Mouse (Mus musculus): ENCODE measurements around the gene Spg21. TPM values are rescaled to one million over a fixed set of nuclear protein-coding genes. Genes with fewer than 3 reads are reported as not detected.

Gene Spg21
- 26.9 and 28.9 TPM in 2 replicates for polyA plus RNA-seq (2012; rRNA removed)

- peak; percentile 85 to 96 for DNase-seq (ENCODE audit: extremely low spot score in 1 of 2, low spot score in 1 of 2)
Observed at GRCm38 (mm10) chr9:65460732-65461442, at the start of gene Spg21. Spg21 (plus strand) TSS chr9:65460947.

DNA sequence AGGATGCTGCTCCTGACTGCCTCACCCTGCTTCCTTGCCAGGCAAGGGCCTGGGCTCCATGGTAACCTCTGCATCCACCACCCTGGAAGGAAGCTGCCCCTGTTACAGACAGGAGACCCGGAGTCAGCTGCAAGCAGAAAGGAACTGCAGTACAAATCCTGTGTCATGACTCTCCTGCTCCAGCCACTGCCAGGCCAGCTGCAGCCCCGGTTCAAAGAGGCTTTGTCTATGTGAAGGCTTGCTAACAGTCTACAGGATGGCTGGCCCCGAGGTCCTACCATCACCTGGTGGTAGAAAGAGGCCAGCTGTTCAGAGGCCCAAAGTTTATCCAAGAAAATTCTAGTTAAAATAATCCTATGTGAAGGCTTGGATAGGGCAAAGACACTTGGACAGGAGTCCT is 49.4 kb upstream of the Spg21 start:
- no peak for DNase-seq (ENCODE audit: extremely low spot score in 1 of 2, low spot score in 1 of 2)

DNA sequence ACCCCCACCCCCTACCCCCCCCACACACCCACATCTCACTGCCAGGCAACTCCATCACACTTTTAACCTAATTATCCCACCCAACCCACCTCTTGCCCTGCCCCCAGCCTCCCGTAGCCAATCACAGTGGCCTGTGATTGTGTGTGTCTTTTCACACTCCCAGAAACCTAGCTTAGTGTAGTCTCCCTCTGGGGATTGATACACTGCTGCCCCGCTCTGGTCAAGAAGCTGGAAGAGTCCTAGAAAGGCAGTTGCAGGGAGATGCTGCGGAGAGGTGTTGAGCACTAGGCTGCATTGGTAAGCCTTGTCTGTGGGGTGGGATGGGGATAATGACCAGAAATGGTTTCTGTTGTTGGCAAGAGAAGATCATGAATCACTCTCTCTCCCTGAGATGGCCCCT is 43.0 kb upstream of the Spg21 start:
- DNase-seq (ENCODE audit: extremely low spot score in 1 of 2, low spot score in 1 of 2) = no peak

- no peak for DNase-seq (ENCODE audit: extremely low spot score in 1 of 2, low spot score in 1 of 2)
Observed at GRCm38 (mm10) chr9:65419633-65420032, 41.1 kb upstream of the Spg21 start.

DNA sequence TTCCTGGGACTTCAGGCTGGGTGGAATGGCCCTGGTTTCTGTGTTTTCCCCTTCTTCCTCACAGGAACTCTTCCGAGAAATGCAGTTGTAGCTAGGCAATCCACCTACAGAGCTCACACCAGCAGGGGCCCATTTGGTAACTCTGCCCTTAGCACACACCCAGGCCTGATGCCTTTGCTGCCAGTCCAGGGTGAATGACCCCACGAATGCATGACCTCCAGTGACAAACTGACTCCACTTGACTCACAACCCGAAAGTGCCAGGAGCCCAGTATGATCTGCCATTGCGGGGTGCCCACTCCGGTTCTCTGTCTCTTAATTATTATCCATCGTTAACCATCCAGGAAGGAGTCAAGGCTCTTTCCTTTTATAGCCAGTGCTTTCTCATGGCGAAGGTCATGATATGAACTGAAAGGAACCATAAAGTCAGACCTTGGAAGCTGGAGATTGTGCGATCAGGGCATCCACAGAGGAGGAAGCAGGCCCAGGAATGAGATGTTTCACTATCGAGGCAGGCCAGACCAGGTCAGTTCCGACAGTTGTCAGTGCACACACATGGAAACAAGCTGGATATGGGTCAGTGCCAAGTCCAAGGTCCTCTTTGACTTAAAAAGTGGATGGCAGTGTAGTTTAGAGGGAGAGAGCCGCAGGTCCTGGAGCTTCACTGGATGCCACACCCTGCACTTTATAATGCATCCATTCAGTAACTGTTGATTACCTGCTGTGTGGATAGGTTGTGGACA is 37.8 kb upstream of the Spg21 start, which contains the start of gene Slc51b:
TSS of gene Slc51b (minus strand) at position 196 of the 742 bp plus-strand sequence.
- DNase-seq (ENCODE audit: extremely low spot score in 1 of 2, low spot score in 1 of 2) = no peak

- DNase-seq (ENCODE audit: extremely low spot score in 1 of 2, low spot score in 1 of 2) = no peak
Observed at GRCm38 (mm10) chr9:65424393-65424792, 36.4 kb upstream of the Spg21 start.

GRCm38 (mm10) chr9:65427511-65427910 is 33.2 kb upstream of the Spg21 start:
- no peak for DNase-seq (ENCODE audit: extremely low spot score in 1 of 2, low spot score in 1 of 2)

DNA sequence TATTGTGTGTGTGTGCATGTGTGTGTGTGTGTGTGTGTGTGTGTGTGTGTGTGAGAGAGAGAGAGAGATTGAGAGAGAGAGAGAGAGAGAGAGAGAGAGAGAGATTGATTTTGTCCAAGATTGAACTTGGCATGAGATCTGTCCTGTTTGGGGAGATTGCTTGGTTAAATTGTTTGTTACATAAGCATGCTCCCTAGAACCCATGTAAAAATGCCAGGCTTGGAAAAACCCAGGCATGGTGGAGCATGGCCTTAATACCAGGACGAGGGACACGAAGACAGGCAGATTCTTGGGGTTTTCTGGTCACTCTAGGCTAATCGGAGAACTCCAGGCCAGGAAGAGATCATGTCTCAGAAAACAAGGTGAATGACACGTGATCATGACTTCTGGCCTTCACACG is 32.7 kb upstream of the Spg21 start:
- DNase-seq (ENCODE audit: extremely low spot score in 1 of 2, low spot score in 1 of 2) = no peak

DNA sequence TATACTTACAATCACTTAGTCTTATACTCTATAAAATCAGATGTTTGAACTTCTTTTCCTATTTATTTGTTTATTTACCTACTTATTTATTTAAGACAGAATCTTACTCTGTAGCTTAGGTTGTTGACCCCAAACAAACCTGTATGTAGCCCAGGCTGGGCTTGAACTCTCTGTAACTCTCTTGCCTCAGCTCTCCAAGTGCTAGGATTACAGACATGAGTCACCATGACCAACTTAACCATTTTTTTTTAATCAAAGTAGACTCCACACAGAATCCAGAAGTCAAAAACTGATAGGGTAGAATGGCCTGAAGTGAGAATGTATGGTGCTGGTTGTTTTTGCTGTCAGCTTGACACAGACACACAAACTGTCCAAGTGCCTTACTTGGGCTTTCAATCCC is 30.3 kb upstream of the Spg21 start:
- DNase-seq (ENCODE audit: extremely low spot score in 1 of 2, low spot score in 1 of 2) = no peak

GRCm38 (mm10) chr9:65430921-65431320 is 29.8 kb upstream of the Spg21 start:
- DNase-seq (ENCODE audit: extremely low spot score in 1 of 2, low spot score in 1 of 2) = no peak

DNA sequence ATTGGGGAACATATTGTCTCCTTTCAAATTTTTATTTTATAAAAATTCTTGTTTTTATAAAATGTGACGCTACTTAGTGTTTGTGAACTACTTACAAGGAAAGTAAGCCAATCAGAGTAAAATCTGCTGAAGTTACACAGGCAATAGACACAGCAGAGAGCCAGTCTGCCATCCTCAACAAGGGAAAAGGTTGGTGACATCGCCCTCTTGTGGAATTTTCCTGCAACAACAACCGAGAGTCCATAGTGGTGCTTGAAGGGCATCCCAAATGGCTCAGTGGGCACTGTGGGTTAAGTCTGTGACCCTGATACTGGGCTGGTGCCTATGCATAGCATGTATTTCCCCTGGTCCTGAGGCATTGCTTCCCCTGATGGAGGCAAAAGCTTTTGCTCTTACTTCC is 28.5 kb upstream of the Spg21 start:
- peak; percentile 72 to 97 for DNase-seq (ENCODE audit: extremely low spot score in 1 of 2, low spot score in 1 of 2)

DNA sequence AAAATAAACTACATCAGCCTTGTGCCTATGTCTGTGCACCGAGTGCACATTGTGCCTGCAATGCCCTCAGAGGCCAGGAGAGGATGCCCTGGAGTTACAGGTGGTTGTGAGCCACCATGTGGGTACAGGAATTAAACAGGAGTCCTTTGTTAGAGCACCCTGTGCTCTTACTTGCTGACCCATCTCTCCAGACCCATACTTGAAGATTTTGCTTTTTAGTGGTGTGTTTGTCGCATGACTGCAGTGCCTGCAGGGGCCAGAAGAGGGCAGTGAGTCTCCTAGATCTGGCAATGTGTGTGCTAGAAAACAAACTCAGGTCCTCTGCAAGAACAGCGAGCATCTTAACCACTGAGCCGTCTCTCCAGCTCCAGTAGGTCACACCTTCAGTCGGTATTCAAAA is 26.6 kb upstream of the Spg21 start:
- peak in 1 of 2 experiments; percentile 42 for DNase-seq (ENCODE audit: extremely low spot score in 1 of 2, low spot score in 1 of 2)

- no peak for DNase-seq (ENCODE audit: extremely low spot score in 1 of 2, low spot score in 1 of 2)
Observed at GRCm38 (mm10) chr9:65435211-65435610, 25.5 kb upstream of the Spg21 start.

DNA sequence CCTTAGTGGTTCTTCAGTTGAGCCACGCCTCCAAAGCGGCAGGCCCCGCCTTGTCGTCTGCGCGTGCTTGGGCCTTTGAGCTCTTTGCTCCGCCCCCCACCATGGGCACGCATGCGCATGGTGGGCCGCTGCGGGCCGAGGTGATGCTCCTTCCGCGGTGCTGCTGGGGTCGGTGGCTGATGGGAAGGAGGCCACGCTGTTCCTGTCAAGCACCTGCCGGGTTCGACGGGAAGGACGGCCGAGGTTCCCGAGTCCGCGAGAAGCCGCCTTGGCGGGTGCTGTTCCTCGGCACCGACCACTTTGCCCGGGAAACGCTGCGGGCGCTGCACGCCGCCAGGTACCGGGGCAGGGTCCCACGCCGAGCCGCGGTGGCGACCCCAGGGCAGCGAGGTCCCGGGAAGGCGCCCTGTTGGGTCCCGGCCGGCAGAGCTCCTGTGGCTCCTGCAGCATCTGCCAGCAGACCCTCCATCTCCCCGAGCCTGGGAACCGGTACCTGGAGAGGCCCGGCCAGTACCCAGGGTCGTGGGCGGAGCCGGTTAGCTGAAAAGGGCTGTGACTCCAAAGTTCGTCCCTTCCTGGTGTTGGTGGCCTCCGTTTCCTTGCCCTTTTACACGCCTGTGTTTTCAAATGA is 25.0 kb upstream of the Spg21 start, which contains the start of gene Mtfmt:
TSS of gene Mtfmt (plus strand) at position 112 of the 631 bp plus-strand sequence.
- DNase-seq (ENCODE audit: extremely low spot score in 1 of 2, low spot score in 1 of 2) = peak; percentile 75 to 92

- DNase-seq (ENCODE audit: extremely low spot score in 1 of 2, low spot score in 1 of 2) = no peak
Observed at GRCm38 (mm10) chr9:65444692-65445091, 16.1 kb upstream of the Spg21 start.

- no peak for DNase-seq (ENCODE audit: extremely low spot score in 1 of 2, low spot score in 1 of 2)
Observed at GRCm38 (mm10) chr9:65447951-65448350, 12.8 kb upstream of the Spg21 start.

DNA sequence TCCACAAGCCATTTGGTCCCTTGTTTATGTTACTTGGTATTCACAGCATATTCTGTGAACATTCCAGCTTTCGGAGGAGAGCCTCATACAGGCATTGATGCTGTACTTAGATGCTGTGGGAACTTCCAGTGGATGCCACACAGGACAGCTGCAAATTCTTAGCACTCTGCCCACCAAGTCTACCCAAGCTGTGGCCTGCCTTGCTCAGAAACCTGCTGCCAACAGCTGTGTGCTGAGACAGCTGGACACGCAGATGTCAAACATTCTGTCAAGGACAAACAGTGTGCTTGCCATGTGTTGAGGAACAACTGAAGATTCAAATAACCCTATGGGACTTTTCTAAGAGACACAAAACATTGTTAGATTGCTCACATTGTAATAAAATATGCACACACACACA is 1.8 kb upstream of the Spg21 start:
- DNase-seq (ENCODE audit: extremely low spot score in 1 of 2, low spot score in 1 of 2) = no peak

- peak in 1 of 2 experiments; percentile 15 for DNase-seq (ENCODE audit: extremely low spot score in 1 of 2, low spot score in 1 of 2)
Observed at GRCm38 (mm10) chr9:65460198-65460597, 549 bp upstream of the Spg21 start.

DNA sequence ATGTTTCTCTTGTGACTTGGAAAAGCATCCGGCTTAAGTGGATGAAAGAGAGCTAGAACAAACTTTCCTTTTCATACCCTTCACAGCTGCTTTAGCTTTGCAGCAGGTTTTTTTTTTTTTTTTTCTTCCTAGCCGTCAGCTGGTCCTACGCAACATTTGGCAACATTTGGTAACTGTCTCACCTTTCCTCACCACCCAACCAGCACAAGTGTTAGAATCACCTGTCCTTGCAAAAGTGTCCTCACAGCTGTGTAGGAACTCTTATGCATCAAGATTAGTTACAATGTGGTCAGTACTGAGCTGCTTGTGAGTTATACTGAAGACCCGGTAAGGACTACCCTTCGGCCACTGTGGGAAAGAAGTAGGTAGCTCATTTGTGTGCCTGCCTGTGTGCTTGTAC is 1.8 kb downstream of the Spg21 start:
- DNase-seq (ENCODE audit: extremely low spot score in 1 of 2, low spot score in 1 of 2) = no peak

- peak in 1 of 2 experiments; percentile 31 for DNase-seq (ENCODE audit: extremely low spot score in 1 of 2, low spot score in 1 of 2)
Observed at GRCm38 (mm10) chr9:65464161-65464560, 3.4 kb downstream of the Spg21 start.

GRCm38 (mm10) chr9:65465241-65465640 is 4.5 kb downstream of the Spg21 start:
- no peak for DNase-seq (ENCODE audit: extremely low spot score in 1 of 2, low spot score in 1 of 2)
